Comparison of ENCODE assay signal across 7 mouse cellular contexts in genomic region chr13:98813596-98814274, GRCm38 (mm10). TPM values are rescaled to one million over a fixed set of nuclear protein-coding genes. Genes with fewer than 3 reads are reported as not detected.
DNase-seq lines count a peak whose midpoint lies in the region; ATAC-seq and TF ChIP-seq lines count a peak whose summit lies in the region.

No protein-coding gene starts in this region.

- no peaks in the 10 kb centered on the region for H3K27me3 ChIP-seq in spleen, adult 2 months (ENCODE audit: control insufficient read depth, insufficient read depth, low read length)
- no peaks in the 10 kb centered on the region for H3K27me3 ChIP-seq in forebrain, embryonic 11.5 days (ENCODE audit: control insufficient read depth, insufficient read depth, low read length)
- H3K27me3 ChIP-seq in liver, adult 2 months (ENCODE audit: control insufficient read depth, insufficient read depth, low read length), result no peaks in the 10 kb centered on the region

- peak overlapping the region; percentile 86; the same call in 1 of the 2 replicates for H3K27ac ChIP-seq in spleen, adult 2 months (ENCODE audit: insufficient read depth, low read length)
- H3K27ac ChIP-seq in forebrain, embryonic 11.5 days (ENCODE audit: low read depth, low read length), result no peak overlapping the region
- peak overlapping the region; percentile 10; the same call in 1 of the 2 replicates for H3K27ac ChIP-seq in liver, adult 2 months (replicated peaks; ENCODE audit: insufficient read depth, low read depth, low read length)

- peaks cover 10% of the 10 kb centered on the region; the same call in 1 of the 2 replicates for H3K79me2 ChIP-seq in liver, adult 2 months (ENCODE audit: control insufficient read depth, insufficient read depth, low read length)

- H3K36me3 ChIP-seq in spleen, adult 2 months (ENCODE audit: control insufficient read depth, insufficient read depth, low read length), result no peaks in the 10 kb centered on the region
- H3K36me3 ChIP-seq in forebrain, embryonic 11.5 days (ENCODE audit: control insufficient read depth, insufficient read depth, low read length), result no peaks in the 10 kb centered on the region
- H3K36me3 ChIP-seq in liver, adult 2 months (ENCODE audit: control insufficient read depth, insufficient read depth, low read length), result no peaks in the 10 kb centered on the region

- no peak for ATAC-seq in forebrain, embryonic 11.5 days (replicated peaks; ENCODE audit: low FRiP score)

- intact Hi-C loops in left cerebral cortex, postnatal 25 days (cut with DNase I), result no loop called here

- no peak for TF ChIP-seq POLR2A in spleen, adult 2 months (IDR thresholded peaks at IDR 0.05; ENCODE audit: low read depth, low read length)
- TF ChIP-seq POLR2A in liver, adult 2 months (IDR thresholded peaks at IDR 0.05; ENCODE audit: extremely low read depth, insufficient read depth, low read length), result no peak

- WGBS in spleen, adult 2 months, result 15% methylated on average over 12 of the region's 12 CpGs
- 36% methylated on average over 12 of the region's 12 CpGs for WGBS in forebrain, embryonic 11.5 days
- 11% methylated on average over 12 of the region's 12 CpGs for WGBS in liver, adult 2 months

- peaks cover 2% of the 10 kb centered on the region; the same call in 1 of the 2 replicates for H3K4me1 ChIP-seq in spleen, adult 2 months (ENCODE audit: control insufficient read depth, insufficient read depth, insufficient read length)
- no peaks in the 10 kb centered on the region; the same call in 1 of the 2 replicates for H3K4me1 ChIP-seq in forebrain, embryonic 11.5 days (replicated peaks; ENCODE audit: control insufficient read depth, insufficient read depth, low read length)
- H3K4me1 ChIP-seq in liver, adult 2 months (ENCODE audit: control insufficient read depth, insufficient read depth, low read length), result peaks cover 7% of the 10 kb centered on the region

- no peaks in the 10 kb centered on the region for H3K9me3 ChIP-seq in forebrain, embryonic 11.5 days (ENCODE audit: control insufficient read depth, low read length)

- H3K4me3 ChIP-seq in spleen, adult 2 months (ENCODE audit: extremely low read depth, insufficient read depth, insufficient read length), result peak overlapping the region; percentile 73
- peak overlapping the region; percentile 94 for H3K4me3 ChIP-seq in forebrain, embryonic 11.5 days (ENCODE audit: low read depth, low read length)
- peak overlapping the region; percentile 62 for H3K4me3 ChIP-seq in liver, adult 2 months (ENCODE audit: insufficient read depth, low read depth, low read length)

- H3K4me2 ChIP-seq in forebrain, embryonic 11.5 days (ENCODE audit: low read depth, low read length, severe bottlenecking), result peak overlapping the region; percentile 59

- DNase-seq in spleen, adult 2 months (ENCODE audit: low read depth in 1 of 2, low spot score in 2 of 2), result no peak
- DNase-seq in spleen, adult 12 weeks (ENCODE audit: low spot score), result no peak
- DNase-seq in forebrain, embryonic 11.5 days (ENCODE audit: low spot score), result no peak
- peak; percentile 42 for DNase-seq in liver, adult 2 months (ENCODE audit: extremely low read depth, low read depth, low spot score)
- no peak for DNase-seq in ovary, postnatal 14 days (ENCODE audit: low spot score)
- DNase-seq in left cerebral cortex, postnatal 25 days (ENCODE audit: low spot score in 2 of 2), result no peak
- no peak for DNase-seq in urinary bladder, adult 18-20 months (ENCODE audit: low spot score in 2 of 2)

- no peak for TF ChIP-seq CTCF in spleen, adult 2 months (IDR thresholded peaks at IDR 0.05; ENCODE audit: extremely low read depth, insufficient read depth, insufficient read length, insufficient replicate concordance)
- no peak for TF ChIP-seq CTCF in liver, adult 2 months (IDR thresholded peaks at IDR 0.05; ENCODE audit: low read depth, low read length)

- peak overlapping the region; percentile 93; the same call in 1 of the 2 replicates for H3K9ac ChIP-seq in forebrain, embryonic 11.5 days (ENCODE audit: low read length)
- H3K9ac ChIP-seq in liver, adult 2 months (ENCODE audit: low read depth, low read length), result peak overlapping the region; percentile 56

RNA-seq across cellular contexts. Expression of gene Fcho2, which starts 1.5 kb away (rescaled TPM):
- polyA plus RNA-seq in spleen, adult 2 months (2012; rRNA removed), result 5.8 and 7.8 TPM in 2 replicates
- 26.4 and 33.5 TPM in 2 replicates for polyA plus RNA-seq in forebrain, embryonic 11.5 days (2014; fragmentation: Nextera tagmentation; extraction: Ambion mirVana)
- total RNA-seq in liver, adult 2 months (2014; rRNA removed), result 21.6 and 23.2 TPM in 2 replicates
- polyA plus RNA-seq in liver, adult 2 months (2012; rRNA removed), result 4.1 and 5.8 TPM in 2 replicates
- 10 to 100 TPM; 36.8 to 43.1 TPM for total RNA-seq in left cerebral cortex, postnatal 25 days (2021)
